Mouse (Mus musculus): ENCODE measurements around the gene Chchd5. TPM values are rescaled to one million over a fixed set of nuclear protein-coding genes. Genes with fewer than 3 reads are reported as not detected.

The Chchd5 gene
- polyA plus RNA-seq, 1 experiment = 27.1 TPM

GRCm38 (mm10) chr2:129092810-129093209, 36.7 kb upstream of the Chchd5 start:
- Histone ChIP-seq H3K36me3 (ENCODE audit: control insufficient read depth, insufficient read depth) (peaks cover 23% of the 10 kb centered on the region), H3K4me3 (ENCODE audit: insufficient read depth, poor library complexity, severe bottlenecking) (no peak overlapping the region), H3K27me3 (ENCODE audit: control insufficient read depth, insufficient read depth, insufficient read length) (no peaks in the 10 kb centered on the region), H3K79me3 (ENCODE audit: low read depth) (no peaks in the 10 kb centered on the region), H3K79me2 (ENCODE audit: control insufficient read depth, insufficient read depth) (no peaks in the 10 kb centered on the region), H3ac (ENCODE audit: control insufficient read depth, insufficient read length, low read depth) (no peak overlapping the region)
- TF ChIP-seq MAX (IDR thresholded peaks at IDR 0.05) (no peak), USF1 (IDR thresholded peaks at IDR 0.05; ENCODE audit: low read depth) (no peak), MYOG (IDR thresholded peaks at IDR 0.05; ENCODE audit: control insufficient read depth, extremely low read depth, insufficient read length) (no peak), FOSL1 (IDR thresholded peaks at IDR 0.05; ENCODE audit: insufficient read depth, low read length, poor library complexity, severe bottlenecking) (no peak), CEBPB (IDR thresholded peaks at IDR 0.05; ENCODE audit: low read depth) (no peak), CTCF (IDR thresholded peaks at IDR 0.05; ENCODE audit: control insufficient read depth, insufficient read depth, insufficient read length) (no peak), MYOD1 (IDR thresholded peaks at IDR 0.05; ENCODE audit: control insufficient read depth, insufficient read length, low read depth) (no peak)

- no peak overlapping the region for H3K4me3 ChIP-seq (ENCODE audit: insufficient read depth, poor library complexity, severe bottlenecking)
- TF ChIP-seq CEBPB (IDR thresholded peaks at IDR 0.05; ENCODE audit: low read depth) = no peak
- no peak for TF ChIP-seq MYOG (IDR thresholded peaks at IDR 0.05; ENCODE audit: control insufficient read depth, extremely low read depth, insufficient read length)
- no peak for TF ChIP-seq MYOD1 (IDR thresholded peaks at IDR 0.05; ENCODE audit: control insufficient read depth, insufficient read length, low read depth)
- TF ChIP-seq MAX (IDR thresholded peaks at IDR 0.05) = no peak
- no peak for TF ChIP-seq USF1 (IDR thresholded peaks at IDR 0.05; ENCODE audit: low read depth)
- TF ChIP-seq CTCF (IDR thresholded peaks at IDR 0.05; ENCODE audit: control insufficient read depth, insufficient read depth, insufficient read length) = no peak
- TF ChIP-seq FOSL1 (IDR thresholded peaks at IDR 0.05; ENCODE audit: insufficient read depth, low read length, poor library complexity, severe bottlenecking) = no peak
- no peaks in the 10 kb centered on the region for H3K27me3 ChIP-seq (ENCODE audit: control insufficient read depth, insufficient read depth, insufficient read length)
- no peaks in the 10 kb centered on the region for H3K79me3 ChIP-seq (ENCODE audit: low read depth)
- peaks cover 23% of the 10 kb centered on the region for H3K36me3 ChIP-seq (ENCODE audit: control insufficient read depth, insufficient read depth)
- no peaks in the 10 kb centered on the region for H3K79me2 ChIP-seq (ENCODE audit: control insufficient read depth, insufficient read depth)
- no peak overlapping the region for H3ac ChIP-seq (ENCODE audit: control insufficient read depth, insufficient read length, low read depth)
Measured at GRCm38 (mm10) chr2:129093926-129094724, 35.4 kb upstream of the Chchd5 start.

- Histone ChIP-seq H3K79me2 (ENCODE audit: control insufficient read depth, insufficient read depth) (peaks cover 33% of the 10 kb centered on the region), H3K4me3 (ENCODE audit: insufficient read depth, poor library complexity, severe bottlenecking) (peak within 1 kb of the TSS; percentile 87), H3K79me3 (ENCODE audit: low read depth) (peaks cover 18% of the 10 kb centered on the region), H3ac (ENCODE audit: control insufficient read depth, insufficient read length, low read depth) (peak within 1 kb of the TSS; percentile 75), H3K27me3 (ENCODE audit: control insufficient read depth, insufficient read depth, insufficient read length) (no peaks in the 10 kb centered on the region), H3K36me3 (ENCODE audit: control insufficient read depth, insufficient read depth) (peaks cover 20% of the 10 kb centered on the region)
- TF ChIP-seq CEBPB (IDR thresholded peaks at IDR 0.05; ENCODE audit: low read depth) = no peak
- peak; percentile 93 for TF ChIP-seq MAX (IDR thresholded peaks at IDR 0.05)
Measured at GRCm38 (mm10) chr2:129100784-129101310, 28.7 kb upstream of the Chchd5 start, which contains the start of gene Polr1b. Gene Polr1b (plus strand): TSS chr2:129100995.

- H3K36me3 ChIP-seq (ENCODE audit: control insufficient read depth, insufficient read depth) = peaks cover 92% of the 10 kb centered on the region
Measured at GRCm38 (mm10) chr2:129112924-129113323, 16.6 kb upstream of the Chchd5 start.

GRCm38 (mm10) chr2:129115706-129116367, 13.7 kb upstream of the Chchd5 start:
- H3ac ChIP-seq (ENCODE audit: control insufficient read depth, insufficient read length, low read depth) = no peak overlapping the region
- H3K79me3 ChIP-seq (ENCODE audit: low read depth) = peaks cover 2% of the 10 kb centered on the region
- H3K36me3 ChIP-seq (ENCODE audit: control insufficient read depth, insufficient read depth) = peaks cover 97% of the 10 kb centered on the region

More at GRCm38 (mm10) chr2:129112924-129113323, 16.6 kb upstream of the Chchd5 start:
- H3K79me2 ChIP-seq (ENCODE audit: control insufficient read depth, insufficient read depth) = no peaks in the 10 kb centered on the region
- no peaks in the 10 kb centered on the region for H3K27me3 ChIP-seq (ENCODE audit: control insufficient read depth, insufficient read depth, insufficient read length)
- no peaks in the 10 kb centered on the region for H3K79me3 ChIP-seq (ENCODE audit: low read depth)
- H3K4me3 ChIP-seq (ENCODE audit: insufficient read depth, poor library complexity, severe bottlenecking) = no peak overlapping the region
- no peak overlapping the region for H3ac ChIP-seq (ENCODE audit: control insufficient read depth, insufficient read length, low read depth)
- TF ChIP-seq FOSL1 (IDR thresholded peaks at IDR 0.05; ENCODE audit: insufficient read depth, low read length, poor library complexity, severe bottlenecking) (no peak), MYOD1 (IDR thresholded peaks at IDR 0.05; ENCODE audit: control insufficient read depth, insufficient read length, low read depth) (no peak), MAX (IDR thresholded peaks at IDR 0.05) (no peak), CTCF (IDR thresholded peaks at IDR 0.05; ENCODE audit: control insufficient read depth, insufficient read depth, insufficient read length) (no peak), MYOG (IDR thresholded peaks at IDR 0.05; ENCODE audit: control insufficient read depth, extremely low read depth, insufficient read length) (no peak), USF1 (IDR thresholded peaks at IDR 0.05; ENCODE audit: low read depth) (no peak), CEBPB (IDR thresholded peaks at IDR 0.05; ENCODE audit: low read depth) (no peak)

More at GRCm38 (mm10) chr2:129115706-129116367, 13.7 kb upstream of the Chchd5 start:
- TF ChIP-seq CTCF (IDR thresholded peaks at IDR 0.05; ENCODE audit: control insufficient read depth, insufficient read depth, insufficient read length) = no peak
- no peak for TF ChIP-seq MYOG (IDR thresholded peaks at IDR 0.05; ENCODE audit: control insufficient read depth, extremely low read depth, insufficient read length)
- TF ChIP-seq MYOD1 (IDR thresholded peaks at IDR 0.05; ENCODE audit: control insufficient read depth, insufficient read length, low read depth) = no peak
- no peak for TF ChIP-seq CEBPB (IDR thresholded peaks at IDR 0.05; ENCODE audit: low read depth)
- no peak for TF ChIP-seq MAX (IDR thresholded peaks at IDR 0.05)
- TF ChIP-seq USF1 (IDR thresholded peaks at IDR 0.05; ENCODE audit: low read depth) = no peak
- TF ChIP-seq FOSL1 (IDR thresholded peaks at IDR 0.05; ENCODE audit: insufficient read depth, low read length, poor library complexity, severe bottlenecking) = no peak
- Histone ChIP-seq H3K27me3 (ENCODE audit: control insufficient read depth, insufficient read depth, insufficient read length) (no peaks in the 10 kb centered on the region), H3K79me2 (ENCODE audit: control insufficient read depth, insufficient read depth) (no peaks in the 10 kb centered on the region), H3K4me3 (ENCODE audit: insufficient read depth, poor library complexity, severe bottlenecking) (no peak overlapping the region)

Measured in C2C12 (cell line).